Mouse (Mus musculus) right cerebral cortex, adult 18-20 months (tissue): ENCODE measurements around the gene Ackr2.
A peak's percentile ranks its signal among the peaks of the same experiment; 100 is the strongest.

Experiments
- DNase-seq: peaks from one replicate; pipeline ENCODE4 v3.0.0; 2022; ENCODE audit warnings: mixed read lengths

The Ackr2 gene

DNA sequence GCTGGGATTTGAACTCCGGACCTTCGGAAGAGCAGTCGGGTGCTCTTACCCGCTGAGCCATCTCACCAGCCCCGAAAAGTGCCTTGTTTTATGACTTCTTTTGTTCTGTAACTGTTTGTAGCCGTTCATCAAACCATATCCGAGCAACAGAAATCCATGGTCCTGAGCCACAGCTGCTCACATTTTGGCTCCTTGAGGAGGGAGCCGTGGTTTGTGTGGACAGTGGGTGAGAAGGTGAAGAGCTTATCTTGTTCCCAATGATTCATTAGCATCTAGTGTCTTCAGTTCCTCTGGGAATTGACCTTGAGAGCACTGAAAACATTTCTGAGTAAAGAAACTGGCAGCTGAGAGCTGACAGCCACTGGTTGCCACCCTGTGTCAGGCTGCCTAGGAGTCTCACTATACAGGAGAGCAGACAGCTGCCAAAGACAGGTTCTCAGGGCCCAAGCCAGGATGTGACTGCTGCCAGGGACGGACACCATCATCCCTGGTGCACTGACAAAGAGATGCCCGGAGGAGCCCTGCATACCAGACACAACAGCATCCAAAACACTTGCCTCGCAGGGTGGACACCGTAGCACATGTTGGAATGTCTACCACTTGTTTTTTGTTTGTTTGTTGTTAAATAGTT is 6.0 kb upstream of the Ackr2 start:
- no peak for DNase-seq

DNA sequence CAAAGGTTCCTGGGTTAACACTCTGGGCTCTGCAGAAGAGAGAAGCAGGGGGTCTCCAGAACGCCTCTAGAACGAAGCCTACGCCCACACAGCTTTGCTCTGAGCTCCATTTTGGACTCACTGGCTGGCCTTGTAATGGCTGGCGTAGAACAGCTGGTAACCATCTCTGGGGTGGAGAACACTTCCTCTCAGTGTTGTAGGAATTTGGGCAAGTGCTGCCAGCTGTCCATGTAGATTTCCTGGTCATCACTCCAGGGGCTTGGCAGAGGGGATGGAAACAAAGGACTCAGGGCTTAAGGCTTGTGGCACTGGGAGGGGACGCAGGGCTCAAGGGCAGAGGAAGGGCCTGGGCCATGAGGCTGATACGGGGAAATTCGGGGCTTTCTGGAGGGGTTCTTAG is 3.7 kb upstream of the Ackr2 start:
- no peak for DNase-seq

DNA sequence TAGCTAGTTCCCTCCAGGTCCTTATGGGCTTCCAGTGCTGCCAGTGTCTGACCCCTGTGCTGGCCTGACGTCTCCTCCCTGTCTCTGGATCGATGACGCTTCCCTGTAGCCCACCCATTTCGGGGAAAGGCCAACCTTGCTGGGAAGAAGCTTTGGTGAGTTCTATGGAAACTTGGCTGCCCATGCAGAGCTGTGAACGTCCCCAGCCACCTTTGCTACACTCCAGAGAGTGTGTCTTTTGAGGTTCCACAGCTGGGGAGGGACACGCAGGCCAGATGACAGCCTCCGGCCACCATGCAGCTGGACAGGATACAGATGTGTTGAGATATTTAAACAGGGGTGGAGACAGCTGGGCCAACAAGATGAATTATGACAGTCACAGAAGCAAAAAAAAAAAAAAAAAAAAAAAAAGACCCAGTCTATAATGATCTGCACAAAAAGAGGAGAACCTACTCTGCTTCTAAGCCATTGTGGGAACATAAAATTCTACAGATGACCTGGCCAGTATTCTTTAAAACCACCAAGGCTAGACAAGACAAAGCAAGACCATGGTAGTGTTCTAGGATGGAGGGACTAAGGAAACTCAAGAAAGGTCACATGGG is 2.7 kb upstream of the Ackr2 start:
- DNase-seq, result no peak

DNA sequence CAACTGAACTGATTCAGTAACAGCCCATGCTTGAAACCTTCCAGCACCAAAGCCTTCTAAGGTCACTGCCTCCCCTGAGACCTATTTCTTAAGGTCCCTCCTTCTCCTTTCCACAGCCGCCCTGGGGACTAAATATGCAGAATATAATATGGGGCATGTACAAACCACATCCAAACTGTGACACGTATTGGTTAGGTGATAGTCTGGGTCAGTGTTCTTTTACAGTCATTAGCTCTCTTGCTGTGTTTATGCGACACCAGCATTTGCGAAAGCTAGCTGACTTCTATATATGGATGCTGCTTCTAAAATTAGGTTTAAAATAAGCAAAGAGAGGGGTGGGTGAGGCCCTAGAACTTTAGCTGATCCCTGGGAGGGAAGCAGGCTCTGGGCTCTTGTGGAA is 1.3 kb upstream of the Ackr2 start:
- DNase-seq, result no peak

DNA sequence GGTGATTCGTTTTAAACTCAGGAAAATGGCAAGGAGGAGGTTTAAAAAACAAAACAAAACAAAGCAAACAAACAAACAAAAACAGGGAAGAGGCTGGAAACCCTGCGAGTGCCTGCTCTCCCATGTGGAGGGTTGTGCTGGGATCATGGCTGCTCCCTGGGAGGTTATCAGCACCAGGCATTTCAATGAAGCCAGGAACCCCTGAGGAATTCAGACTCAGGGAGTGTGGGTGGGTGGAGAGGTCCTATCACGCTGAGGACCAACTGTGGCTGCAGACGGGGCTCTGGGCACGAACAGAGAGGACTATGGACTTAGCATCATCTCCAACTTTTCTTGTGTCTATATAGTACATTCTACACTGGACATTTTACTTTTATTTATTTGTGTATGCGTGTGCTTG is 1.2 kb downstream of the Ackr2 start:
- no peak for DNase-seq

DNA sequence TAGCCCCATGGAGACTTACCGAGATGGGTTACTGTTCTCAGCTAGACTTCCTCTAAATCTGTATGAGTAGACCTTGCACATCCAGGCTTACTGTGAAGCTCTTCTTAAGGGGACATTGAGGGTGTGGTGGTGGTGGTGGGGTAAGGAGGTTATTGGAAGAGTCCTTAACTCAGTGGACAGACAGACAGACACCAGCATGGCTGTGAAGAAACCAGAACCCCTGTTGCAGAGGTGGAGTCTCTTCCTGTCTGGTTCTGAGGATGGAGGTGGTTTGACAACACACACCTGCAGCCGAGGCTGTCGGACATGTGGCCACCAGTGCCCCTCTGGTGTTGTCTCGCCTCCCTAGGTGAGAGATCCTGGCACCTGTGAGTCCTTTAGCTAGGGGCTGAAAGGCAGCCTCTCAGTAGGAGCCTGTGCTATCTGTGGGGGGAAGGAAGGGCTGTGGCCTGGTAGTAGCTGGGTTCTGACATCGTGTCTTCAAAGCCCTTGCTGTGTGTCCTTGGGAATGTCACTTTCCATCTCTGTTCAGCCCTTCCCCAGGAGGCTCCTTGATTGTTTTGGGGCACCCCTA is 2.2 kb downstream of the Ackr2 start:
- DNase-seq, result no peak

DNA sequence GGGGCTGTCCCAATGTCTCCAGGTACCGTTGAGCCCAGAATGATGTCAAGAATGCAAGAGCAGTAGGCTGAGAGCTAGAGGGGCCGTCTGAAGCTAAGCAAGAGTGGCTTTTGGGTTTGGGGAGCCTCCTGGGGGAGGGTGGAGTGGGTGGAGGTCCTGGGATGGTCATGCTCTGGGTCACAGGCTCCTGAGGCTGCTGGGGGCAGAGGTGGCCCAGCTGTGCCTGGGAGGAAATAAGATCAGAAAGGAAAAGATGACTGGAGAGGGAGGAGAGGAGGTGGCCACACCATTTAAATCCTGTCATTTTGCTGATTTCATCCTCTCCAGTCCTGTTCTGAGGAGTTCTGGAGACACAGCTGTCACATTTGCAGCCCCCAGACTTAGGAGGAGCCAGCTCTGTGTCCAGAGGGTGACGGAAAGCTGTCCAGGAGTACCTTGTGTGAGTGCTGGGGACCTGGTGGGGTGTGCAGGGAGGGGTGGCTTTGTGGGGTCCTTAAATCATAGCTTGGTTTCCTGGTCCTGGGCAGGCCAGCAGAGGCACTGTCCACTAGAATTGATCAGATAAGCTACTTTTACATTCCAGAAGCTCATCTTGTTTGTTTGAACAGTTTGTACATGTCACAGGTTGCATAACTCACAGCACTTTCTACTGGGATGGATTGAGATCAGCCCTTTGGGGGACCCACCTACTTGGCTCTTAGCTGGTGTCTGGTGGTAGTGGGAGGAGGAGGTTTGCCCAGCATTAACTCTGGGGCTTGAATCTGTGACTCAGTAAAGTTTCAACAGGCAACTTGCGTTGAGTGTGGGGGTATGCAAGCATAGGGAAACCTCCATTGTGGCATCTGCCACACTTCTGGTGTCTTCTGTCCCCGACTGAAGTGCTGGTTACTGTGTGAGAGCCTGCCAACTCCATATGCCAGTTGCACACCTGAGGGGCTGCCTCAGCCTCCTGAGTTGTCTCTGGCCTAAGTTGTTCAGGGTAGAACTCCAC is 3.9 kb downstream of the Ackr2 start:
- DNase-seq, result no peak

DNA sequence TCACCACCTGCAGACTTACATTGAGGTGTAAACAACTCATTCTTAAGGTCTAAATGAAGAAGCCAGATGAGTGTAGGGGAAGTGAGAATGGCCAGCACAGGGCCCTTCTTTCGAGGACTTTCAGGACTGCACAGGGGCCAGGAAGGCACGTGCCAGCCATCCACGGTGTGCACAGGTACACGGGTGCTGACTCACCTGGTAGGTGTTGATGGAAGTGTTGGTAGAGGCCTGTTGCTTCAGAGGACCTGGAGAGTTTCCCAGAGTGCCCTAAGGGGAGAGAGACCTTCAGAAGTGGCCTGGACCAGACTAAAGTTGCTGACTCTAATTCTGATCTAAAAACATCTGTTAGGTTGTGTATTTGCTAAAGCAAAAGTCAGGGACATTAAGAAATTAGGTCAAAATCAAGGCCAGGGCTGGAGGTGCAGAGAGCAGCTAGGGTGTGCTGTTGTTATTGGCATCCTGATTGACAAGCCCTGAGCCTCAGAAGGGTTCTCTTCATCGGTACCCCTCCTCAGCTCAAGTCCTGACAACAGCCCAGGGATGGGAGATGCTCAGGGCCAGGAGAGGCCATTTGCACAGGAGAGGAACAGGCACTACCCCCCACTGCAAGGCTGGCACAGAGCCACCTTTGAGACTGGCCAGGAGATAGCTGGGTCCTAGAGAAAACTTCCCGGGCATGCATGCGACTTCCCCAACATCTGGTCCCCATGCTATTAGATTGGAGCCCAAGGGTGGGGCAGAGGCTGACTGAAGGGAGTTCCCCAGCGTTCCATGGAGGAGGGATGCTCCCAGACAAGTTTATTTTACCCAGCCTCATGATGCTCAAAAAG is 5.5 kb downstream of the Ackr2 start:
- DNase-seq, result no peak

DNA sequence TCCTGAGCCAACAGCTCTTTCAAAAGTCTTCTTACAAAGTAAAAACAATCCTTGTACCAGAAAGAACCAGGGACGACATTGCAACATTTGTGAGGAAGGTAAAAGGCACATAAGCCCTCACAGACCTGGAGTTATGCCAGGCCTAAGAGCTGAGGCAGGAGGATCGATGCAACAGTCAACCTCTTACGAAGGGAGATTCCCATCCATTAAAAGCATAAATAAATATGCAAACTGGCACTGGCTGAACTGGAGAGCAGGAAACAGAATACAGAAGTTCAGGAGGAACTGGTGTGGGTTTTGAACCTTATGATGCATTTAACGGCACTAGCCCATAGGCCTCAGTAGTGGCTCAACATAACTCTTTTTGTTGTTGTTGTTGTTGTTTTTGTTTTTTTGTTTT is 6.2 kb downstream of the Ackr2 start:
- no peak for DNase-seq

DNA sequence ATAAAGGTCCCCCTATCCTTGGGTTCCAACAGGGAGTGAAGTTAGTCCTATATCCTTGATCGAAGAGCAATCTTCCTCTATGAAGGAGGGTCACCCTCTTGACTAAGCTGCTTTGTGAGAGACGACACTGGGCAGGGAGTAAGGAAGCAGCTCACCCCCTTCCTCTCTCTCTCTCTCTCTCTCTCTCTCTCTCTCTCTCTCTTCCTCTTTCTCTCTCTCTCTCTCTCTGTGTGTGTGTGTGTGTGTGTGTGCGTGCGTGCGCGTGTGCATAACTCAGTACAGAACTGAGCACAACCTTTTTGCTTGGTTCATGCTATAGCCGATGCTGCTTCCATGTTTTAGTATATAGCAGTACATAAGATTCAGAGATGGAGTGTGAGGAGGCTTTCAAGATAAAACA is 6.8 kb downstream of the Ackr2 start:
- DNase-seq, result no peak

DNA sequence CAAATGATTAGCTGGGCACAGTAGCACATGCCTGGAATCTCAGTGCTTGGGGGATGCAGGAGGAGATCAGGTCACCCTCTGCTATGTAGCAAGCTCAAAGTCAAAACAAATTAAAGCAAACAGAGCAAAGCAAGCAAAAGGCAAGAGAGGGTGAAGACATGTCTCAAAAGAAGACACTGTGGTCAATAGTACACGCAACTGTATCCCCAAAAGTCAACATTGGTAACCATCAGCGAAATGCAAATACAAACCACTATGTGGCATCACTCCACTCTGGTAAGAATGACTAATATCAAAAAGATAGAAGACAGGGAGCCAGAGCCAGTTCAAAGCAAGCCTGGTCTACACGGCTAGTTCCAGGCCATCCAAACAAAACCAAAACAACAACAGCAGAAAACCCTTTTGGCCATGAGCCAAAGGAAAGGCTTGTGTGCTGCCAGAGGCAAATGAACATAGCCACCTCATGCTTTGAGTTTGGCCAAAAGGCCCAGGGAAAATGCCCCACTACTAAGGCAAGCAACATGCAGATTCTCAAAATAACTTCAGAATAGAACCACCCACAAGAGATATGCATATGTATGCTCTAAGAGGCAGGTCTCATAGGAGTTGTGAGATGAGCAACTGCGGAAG is 7.5 kb downstream of the Ackr2 start:
- peak; percentile 38 for DNase-seq

DNA sequence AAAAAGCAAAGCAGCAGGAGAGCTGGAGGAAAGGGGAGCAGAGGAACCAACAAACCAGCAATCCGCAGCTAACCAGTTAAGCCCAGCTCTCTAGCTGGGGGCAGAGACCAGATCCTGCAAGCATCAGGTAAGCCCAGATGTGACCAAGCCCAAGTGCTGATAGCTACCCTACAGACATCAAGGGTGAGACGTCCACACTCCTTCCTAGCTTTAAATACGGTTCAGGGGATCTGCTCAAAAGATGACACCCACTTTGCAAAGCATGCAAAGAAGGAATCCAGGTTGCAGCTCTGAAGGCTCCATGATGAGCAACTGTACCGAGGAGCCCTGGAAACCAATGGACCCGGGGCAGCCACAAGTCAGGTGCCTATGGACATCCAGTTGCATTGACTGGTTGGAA is 8.3 kb downstream of the Ackr2 start:
- DNase-seq, result no peak

DNA sequence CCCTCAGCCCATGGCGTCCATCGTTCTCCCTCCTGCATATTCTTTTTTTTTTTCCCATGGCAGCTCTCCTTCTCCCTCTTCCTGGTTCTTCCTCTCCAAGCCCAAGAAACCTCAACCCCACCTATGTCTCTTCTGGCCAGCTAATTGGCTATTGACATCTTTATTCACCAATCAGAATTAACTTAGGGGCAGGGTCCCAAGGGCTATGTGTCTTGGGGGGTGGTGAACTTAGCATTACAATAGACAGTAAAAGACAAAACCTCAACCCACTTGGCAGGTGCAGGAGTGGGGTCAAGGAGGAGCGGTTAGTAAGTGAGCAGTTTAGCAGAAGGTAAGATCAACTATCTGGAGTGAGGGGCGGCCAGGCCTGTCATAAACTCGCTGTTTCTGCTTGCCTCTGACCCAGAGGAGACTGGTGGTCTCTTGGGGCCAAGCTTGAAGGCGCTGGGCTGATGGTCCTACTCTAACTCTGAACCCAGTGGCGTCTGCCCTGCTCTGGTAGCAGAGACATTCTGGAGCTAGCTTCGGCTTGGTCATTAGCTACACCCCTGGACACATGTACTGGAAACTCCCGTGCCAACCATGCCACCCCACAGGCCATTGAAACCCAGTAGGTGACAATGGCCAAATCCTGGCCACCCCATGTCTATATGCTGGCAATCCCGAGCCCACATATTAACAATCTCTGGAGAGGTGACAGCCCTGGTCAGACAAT is 9.4 kb downstream of the Ackr2 start:
- no peak for DNase-seq

DNA sequence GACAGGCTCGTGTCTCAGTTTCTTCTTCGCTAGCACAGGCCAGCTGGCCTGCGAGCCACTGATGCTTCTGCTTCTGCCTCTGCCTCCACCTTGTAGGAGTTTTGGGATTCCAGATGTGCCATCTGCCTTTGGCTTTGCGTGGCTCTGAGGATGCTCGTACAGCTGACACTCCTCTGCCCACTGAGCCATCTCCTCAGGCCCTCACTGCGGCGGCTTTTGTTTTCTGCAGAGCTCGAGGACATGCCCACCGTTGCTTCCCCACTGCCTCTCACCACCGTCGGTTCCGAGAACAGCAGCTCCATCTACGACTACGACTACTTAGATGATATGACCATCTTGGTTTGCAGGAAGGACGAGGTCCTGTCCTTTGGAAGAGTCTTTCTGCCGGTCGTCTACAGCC is 10.2 kb downstream of the Ackr2 start:
- no peak for DNase-seq

DNA sequence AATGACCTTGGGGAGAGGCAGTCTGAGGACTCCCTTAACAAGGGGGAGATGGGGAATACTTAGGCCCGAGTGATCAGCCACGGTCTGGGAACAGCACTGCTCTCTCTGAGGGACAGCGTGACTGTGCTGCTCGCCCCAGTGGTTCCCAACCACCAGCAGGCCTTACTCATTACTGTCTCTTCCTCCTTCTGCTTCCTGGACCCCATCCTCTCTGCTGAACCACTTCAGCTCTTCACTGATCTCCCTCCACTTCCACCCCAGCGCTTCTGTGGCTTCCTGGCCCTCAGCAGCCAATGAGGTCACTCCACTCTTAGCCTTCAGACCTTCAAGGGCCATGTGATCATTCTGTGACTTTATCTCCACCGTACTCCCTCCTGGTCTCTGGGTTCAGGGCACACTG is 11.5 kb downstream of the Ackr2 start:
- no peak for DNase-seq

DNA sequence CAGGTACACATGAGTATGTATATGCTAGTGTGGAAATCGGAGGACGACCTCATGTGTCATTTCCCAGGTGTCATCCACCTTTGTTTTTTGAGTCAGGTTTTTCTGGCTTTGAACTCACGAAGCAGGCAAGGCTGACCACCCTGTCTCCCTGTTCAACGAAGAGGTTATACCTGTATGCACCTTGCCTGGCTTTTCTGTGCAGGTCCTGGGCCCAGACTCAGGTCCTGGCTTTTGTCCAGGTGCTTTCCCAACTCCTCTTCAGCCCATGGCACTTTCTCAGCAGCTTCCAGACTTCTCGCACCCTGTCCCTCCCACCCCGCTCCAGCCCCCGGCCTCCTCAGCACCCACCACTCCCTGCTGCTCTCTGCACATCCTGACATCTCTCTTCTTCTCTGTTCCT is 13.0 kb downstream of the Ackr2 start:
- no peak for DNase-seq

DNA sequence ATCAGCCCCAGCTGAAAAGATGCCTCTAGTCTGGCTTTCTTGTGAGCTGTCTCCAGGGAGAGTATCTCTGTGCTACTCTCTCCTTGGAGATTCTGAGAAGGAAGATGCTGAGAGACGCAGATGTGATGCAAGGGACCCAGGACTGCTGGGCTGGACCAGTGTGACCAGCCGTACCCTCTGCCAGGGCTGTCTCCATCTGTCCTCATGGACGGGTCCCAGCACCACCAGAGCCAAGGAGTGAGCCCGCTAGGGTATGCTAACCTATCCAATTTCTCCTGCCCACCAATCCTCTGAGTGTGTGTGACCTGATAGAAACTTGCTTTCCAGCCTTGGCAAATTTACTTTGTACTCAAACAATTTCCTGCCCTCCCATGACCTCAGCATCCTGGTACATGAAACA is 14.6 kb downstream of the Ackr2 start:
- no peak for DNase-seq

DNA sequence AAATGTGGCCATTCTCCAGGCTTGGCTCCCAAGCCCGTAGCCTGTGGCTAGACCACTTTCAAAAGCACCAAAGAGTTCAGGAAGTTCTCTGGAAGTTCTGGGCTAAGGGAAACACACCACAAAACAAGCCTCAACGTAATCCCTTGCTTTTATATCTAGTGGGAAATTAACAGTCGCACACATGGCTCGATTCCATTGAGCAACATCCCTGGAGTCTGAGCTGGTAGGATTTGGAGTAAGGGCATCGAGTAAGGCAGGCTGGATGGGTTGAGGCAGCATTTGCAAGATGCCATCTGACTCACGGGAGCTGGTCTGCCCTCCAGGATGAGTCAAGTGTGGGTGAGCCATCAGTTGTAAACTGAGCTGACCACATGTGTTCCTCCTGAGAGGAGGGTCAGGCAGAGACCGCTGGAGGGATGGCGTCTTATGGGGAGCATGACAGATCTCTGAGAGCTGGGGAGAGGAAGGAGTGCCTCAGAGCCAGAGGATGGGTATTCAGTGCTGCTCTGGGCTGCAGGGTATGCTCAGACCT is 16.1 kb downstream of the Ackr2 start:
- DNase-seq, result no peak

DNA sequence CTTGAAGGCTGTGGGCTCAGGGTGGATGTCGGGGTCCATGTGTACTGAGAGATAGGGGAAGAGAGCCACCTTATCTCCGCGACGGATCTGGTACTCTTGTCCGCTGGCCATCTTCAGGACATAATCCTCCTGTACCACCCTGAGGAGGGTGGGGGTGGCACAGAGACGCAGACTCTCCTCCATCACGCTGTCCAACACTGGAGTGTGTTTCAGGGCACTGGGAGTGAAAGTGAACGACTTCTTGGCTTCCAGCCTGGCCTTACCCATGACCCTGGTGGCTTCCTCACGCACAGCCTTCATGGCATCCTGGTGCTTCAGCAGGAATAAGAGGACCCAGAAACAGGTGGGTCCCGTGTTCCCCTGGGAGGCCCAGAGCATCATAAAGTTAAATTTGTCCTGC is 16.9 kb downstream of the Ackr2 start:
- no peak for DNase-seq

DNA sequence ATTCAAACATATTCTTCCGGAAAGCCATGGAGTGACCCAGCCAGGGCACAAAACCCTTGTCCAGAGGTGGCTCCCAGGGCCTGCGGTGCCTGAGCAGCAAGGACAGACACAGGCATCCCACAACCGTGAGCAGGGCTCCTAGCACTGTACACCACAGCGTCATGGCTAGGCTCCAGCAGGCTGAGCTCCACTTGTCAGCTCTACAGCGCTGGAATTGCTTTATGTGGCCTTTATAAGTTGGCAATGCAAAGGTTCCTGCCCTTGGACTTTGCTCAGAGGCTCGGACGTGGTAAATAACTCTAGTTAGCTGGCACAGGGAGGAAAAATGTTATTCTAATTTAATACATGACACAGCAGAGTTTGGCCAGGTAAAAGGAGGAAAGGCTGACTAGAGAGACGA is 17.9 kb downstream of the Ackr2 start, which contains the start of gene Cyp8b1:
Gene Cyp8b1 (minus strand): TSS at position 204 of the 400 bp plus-strand sequence.
- DNase-seq, result no peak

DNA sequence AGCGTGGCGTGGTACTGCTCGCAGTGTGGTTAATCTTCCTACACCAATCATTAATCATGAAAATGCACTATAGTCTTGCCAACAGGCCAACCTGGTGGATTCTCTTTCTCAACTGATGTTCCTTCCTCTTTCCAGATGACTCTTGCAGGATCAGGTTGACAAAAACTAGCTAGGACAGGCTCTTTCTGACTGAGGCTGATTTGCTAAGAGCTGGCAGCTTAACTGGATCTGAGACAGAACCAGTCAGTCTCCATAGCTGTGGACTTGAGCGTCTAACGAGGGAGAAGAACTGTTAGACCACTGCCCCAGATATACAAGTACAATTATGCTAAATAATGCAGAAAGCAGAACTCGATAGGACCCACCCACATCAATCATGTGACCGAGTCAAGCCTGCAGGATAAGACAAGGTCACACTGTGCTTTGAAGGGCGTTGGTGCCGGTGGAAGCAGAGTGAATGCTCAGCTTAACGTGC is 20.9 kb downstream of the Ackr2 start:
- DNase-seq, result no peak
